ENCODE assay signal across 9 mouse cellular contexts in the genomic region with DNA sequence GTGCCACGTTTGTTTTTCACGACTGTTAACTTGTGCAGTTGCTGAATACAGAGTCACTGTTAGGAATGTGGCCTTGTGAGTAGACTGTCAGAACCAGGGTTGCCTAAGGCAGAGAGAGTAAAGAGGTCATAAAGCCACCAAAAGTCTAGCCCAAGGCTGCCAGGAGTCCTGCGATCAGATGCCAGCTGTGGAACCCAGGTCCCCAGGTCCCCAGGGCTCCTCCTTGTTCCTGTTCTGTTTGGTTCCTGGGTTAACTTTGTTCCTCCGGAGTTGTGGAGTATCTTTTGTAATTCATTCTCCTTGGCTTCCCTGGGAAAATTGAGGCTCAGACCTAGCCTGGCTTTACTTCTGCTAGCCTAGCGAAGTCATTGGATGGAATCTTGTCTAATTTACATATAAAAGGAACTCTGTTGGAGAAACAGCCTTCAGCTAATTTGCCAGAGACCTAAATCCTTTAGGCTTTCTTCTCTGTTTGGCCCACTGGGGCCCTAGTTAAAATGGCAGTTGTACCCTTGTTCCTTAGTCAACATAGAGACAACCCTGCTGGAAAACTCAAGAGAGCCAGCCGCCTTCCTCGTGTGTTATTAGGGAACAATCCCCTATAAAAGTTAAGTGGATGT.
DNase-seq lines count a peak whose midpoint lies in the region; ATAC-seq and TF ChIP-seq lines count a peak whose summit lies in the region.
"Had no signal": no experiment of that assay in that cellular context is flagged by ENCODE, and none has a peak within 500 bp of the region (broad histone marks: within the 10 kb centered on the region; RNA-seq: fewer than 3 reads in every experiment).

No protein-coding gene starts in this region.

- WGBS in kidney, adult 2 months, result 66% methylated on average over 7 of the region's 7 CpGs
- 45% methylated on average over 7 of the region's 7 CpGs for WGBS in intestine, embryonic 15.5 days

- no peak overlapping the region for H3K4me3 ChIP-seq in kidney, adult 2 months (ENCODE audit: insufficient read depth, low read depth, low read length)
- H3K4me3 ChIP-seq in E14TG2a.4 (replicated peaks; ENCODE audit: low read length), result peak overlapping the region; percentile 39; the same call in 1 of the 2 replicates
- H3K4me3 ChIP-seq in ES-E14 (ENCODE audit: insufficient read depth in 1 of 2, low read depth in 1 of 2, low read length in 2 of 2, poor library complexity in 1 of 2, severe bottlenecking in 1 of 2), result no peak overlapping the region
- no peak overlapping the region for H3K4me3 ChIP-seq in intestine, embryonic 15.5 days (replicated peaks)

- TF ChIP-seq POLR2A in kidney, adult 2 months (IDR thresholded peaks at IDR 0.05; ENCODE audit: low read depth, low read length), result no peak

- ATAC-seq in granulocyte monocyte progenitor cell, adult 5-6 weeks (replicated peaks; ENCODE audit: poor library complexity, severe bottlenecking), result 0 out of 2 replicates have a peak, but pooled peaks have one; percentile 4
- ATAC-seq in intestine, embryonic 15.5 days, result no peak

- 0 out of 2 replicates have a peak, but pooled peaks cover 9% of the 10 kb centered on the region for H3K4me1 ChIP-seq in kidney, adult 2 months (ENCODE audit: control insufficient read depth, insufficient read depth, low read length)
- H3K4me1 ChIP-seq in E14TG2a.4 (replicated peaks; ENCODE audit: low read depth, low read length) (peaks cover 39% of the 10 kb centered on the region), ES-E14 (ENCODE audit: control insufficient read depth in 2 of 2, insufficient read depth in 2 of 2, low read length in 2 of 2, poor library complexity in 1 of 2) (peaks cover 12 to 15% of the 10 kb centered on the region in 2 experiments; a peak in 3 of 4 replicates)
- peaks cover 19% of the 10 kb centered on the region for H3K4me1 ChIP-seq in intestine, embryonic 15.5 days (replicated peaks)

- no peaks in the 10 kb centered on the region for H3K27me3 ChIP-seq in kidney, adult 2 months (replicated peaks; ENCODE audit: control insufficient read depth, insufficient read depth, low read length)
- peaks cover 12% of the 10 kb centered on the region; the same call in 1 of the 2 replicates for H3K27me3 ChIP-seq in E14TG2a.4 (ENCODE audit: insufficient read depth, low read length)
- H3K27me3 ChIP-seq in intestine, embryonic 15.5 days (replicated peaks), result peaks cover 32% of the 10 kb centered on the region

- no peak overlapping the region for H3K9ac ChIP-seq in ES-E14 (ENCODE audit: insufficient read depth, low read depth, low read length, poor library complexity, severe bottlenecking)
- no peak overlapping the region for H3K9ac ChIP-seq in intestine, embryonic 15.5 days

- DNase-seq in kidney, adult 2 months, result no peak
- DNase-seq in kidney, postnatal 14 days, result no peak
- DNase-seq in ES-E14 (ENCODE audit: low read depth, low spot score), result peak; percentile 59
- DNase-seq in right cerebral cortex, postnatal 4 days, result no peak
- DNase-seq: cerebellum, adult 11-12 months; right cerebral cortex, postnatal 14 days had no signal

- in situ Hi-C loops in ES-E14 (cut with MboI; ENCODE audit: low sequenced_read_pairs in 2 of 2, unreplicated experiment in 2 of 2), result loop anchor here (5.0 to 10.0 kb wide), 2 partner anchors 108 to 110 kb away; no protein-coding TSS in a partner anchor

- peak overlapping the region; percentile 49 for H3K27ac ChIP-seq in kidney, adult 2 months (ENCODE audit: insufficient read depth, low read depth, low read length)
- no peak overlapping the region for H3K27ac ChIP-seq in ES-E14 (ENCODE audit: insufficient read depth, low read depth, low read length, poor library complexity, severe bottlenecking)
- no peak overlapping the region for H3K27ac ChIP-seq in intestine, embryonic 15.5 days

- no peaks in the 10 kb centered on the region for H3K9me3 ChIP-seq in E14TG2a.4 (ENCODE audit: low read length)
- no peaks in the 10 kb centered on the region for H3K9me3 ChIP-seq in ES-E14 (ENCODE audit: control insufficient read depth, insufficient read depth, low read depth, low read length)
- H3K9me3 ChIP-seq in intestine, embryonic 15.5 days, result no peaks in the 10 kb centered on the region

- H3K36me3 ChIP-seq in kidney, adult 2 months (ENCODE audit: control insufficient read depth, insufficient read depth, low read length), result no peaks in the 10 kb centered on the region
- H3K36me3 ChIP-seq in E14TG2a.4 (ENCODE audit: insufficient read depth, low read length) (no peaks in the 10 kb centered on the region), ES-E14 (ENCODE audit: control insufficient read depth, insufficient read depth, low read length, poor library complexity, severe bottlenecking) (no peaks in the 10 kb centered on the region)
- no peaks in the 10 kb centered on the region for H3K36me3 ChIP-seq in intestine, embryonic 15.5 days

- TF ChIP-seq CTCF in kidney, adult 2 months (conservative IDR thresholded peaks at IDR 0.05; ENCODE audit: insufficient read depth, insufficient read length, low read depth, low read length), result no peak
- no peak for TF ChIP-seq CTCF in E14TG2a.4 (conservative IDR thresholded peaks at IDR 0.05; ENCODE audit: low read length)

- H3K4me2 ChIP-seq in intestine, embryonic 15.5 days (replicated peaks), result no peak overlapping the region

TF ChIP-seq in ES-E14, 5 proteins besides CTCF, POLR2A, EP300 and RAD21:
- no peak for TF ChIP-seq MAFK (IDR thresholded peaks at IDR 0.05; ENCODE audit: insufficient read depth, low read depth, low read length)
- peak; percentile 35; the same call in 1 of the 2 replicates for TF ChIP-seq CHD2 (IDR thresholded peaks at IDR 0.05; ENCODE audit: low read depth, low read length)
- no peak for TF ChIP-seq ZNF384 (IDR thresholded peaks at IDR 0.05; ENCODE audit: low read depth, low read length)
